Mouse (Mus musculus) embryonic facial prominence, embryonic 11.5 days (tissue): ENCODE data around the gene Abcf1. TPM values are rescaled to one million over a fixed set of nuclear protein-coding genes. Genes with fewer than 3 reads are reported as not detected.

ENCODE experiments used
- ATAC-seq: fragments of 200-750 bp; cut with Nextera tagmentation; replicated peaks from 2 replicates; pipeline ENCODE4 v1.8.0; 2017; ENCODE audit warnings: low read depth; ENCODE audit not compliant: insufficient number of reproducible peaks, low FRiP score, low TSS enrichment
- DNase-seq: peaks from one replicate; pipeline ENCODE4 v3.0.0-alpha.2; 2015; ENCODE audit warnings: low spot score
- H3K27ac ChIP-seq: fragments of 300-500 bp; sonication (generic); replicated peaks from 2 replicates; pipeline ENCODE4 v1.5.1; 2014; ENCODE audit warnings: mild to moderate bottlenecking, low read depth, low read length, control low read depth
- H3K27me3 ChIP-seq: fragments of 300-500 bp; sonication (generic); 2 replicates; pipeline ENCODE4 v1.6.1; 2014; ENCODE audit warnings: mild to moderate bottlenecking, low read length, moderate library complexity, mixed read lengths; ENCODE audit not compliant: control insufficient read depth, insufficient read depth
- H3K36me3 ChIP-seq: fragments of 300-500 bp; sonication (generic); replicated peaks from 2 replicates; pipeline ENCODE4 v1.6.1; 2014; ENCODE audit warnings: low read depth, mild to moderate bottlenecking, low read length, moderate library complexity, mixed read lengths; ENCODE audit not compliant: control insufficient read depth, insufficient read depth
- H3K4me1 ChIP-seq: fragments of 300-500 bp; sonication (generic); 2 replicates; pipeline ENCODE4 v1.6.1; 2014; ENCODE audit warnings: low read length, mixed read lengths; ENCODE audit not compliant: control insufficient read depth, insufficient read depth
- H3K4me2 ChIP-seq: fragments of 300-500 bp; sonication (generic); 2 replicates; pipeline ENCODE4 v1.6.1; 2014; ENCODE audit warnings: low read depth, mild to moderate bottlenecking, control low read depth, low read length, moderate library complexity
- H3K4me3 ChIP-seq: fragments of 300-500 bp; sonication (generic); 2 replicates; pipeline ENCODE4 v1.5.1; 2014; ENCODE audit warnings: low read depth, low read length, control low read depth
- H3K9ac ChIP-seq: fragments of 300-500 bp; sonication (generic); replicated peaks from 2 replicates; pipeline ENCODE4 v1.6.1; 2014; ENCODE audit warnings: mild to moderate bottlenecking, control low read depth, low read length
- H3K9me3 ChIP-seq: fragments of 300-500 bp; sonication (generic); replicated peaks from 2 replicates; pipeline ENCODE4 v1.6.1; 2016; ENCODE audit warnings: mild to moderate bottlenecking, low read length, inconsistent platforms, mixed read lengths; ENCODE audit not compliant: control insufficient read depth
- WGBS: fragments of 180-500 bp; shearing (Covaris S2); extraction: QIAGEN DNeasy Blood & Tissue Kit; methylation state at CpG from one replicate; pipeline ENCODE4 v1.1.7; 2014; 5-methylcytosine and 5-hydroxymethylcytosine counted together
- polyA plus RNA-seq: library from polyadenylated mRNA; unstranded; fragments of >200 nt; fragmentation: Nextera tagmentation; extraction: Ambion mirVana; gene quantifications from 2 replicates; pipeline ENCODE4 v1.2.1, GENCODE M21; 2014

The Abcf1 gene
- polyA plus RNA-seq, 1 experiment from 2014 or later, result 112 TPM

DNA sequence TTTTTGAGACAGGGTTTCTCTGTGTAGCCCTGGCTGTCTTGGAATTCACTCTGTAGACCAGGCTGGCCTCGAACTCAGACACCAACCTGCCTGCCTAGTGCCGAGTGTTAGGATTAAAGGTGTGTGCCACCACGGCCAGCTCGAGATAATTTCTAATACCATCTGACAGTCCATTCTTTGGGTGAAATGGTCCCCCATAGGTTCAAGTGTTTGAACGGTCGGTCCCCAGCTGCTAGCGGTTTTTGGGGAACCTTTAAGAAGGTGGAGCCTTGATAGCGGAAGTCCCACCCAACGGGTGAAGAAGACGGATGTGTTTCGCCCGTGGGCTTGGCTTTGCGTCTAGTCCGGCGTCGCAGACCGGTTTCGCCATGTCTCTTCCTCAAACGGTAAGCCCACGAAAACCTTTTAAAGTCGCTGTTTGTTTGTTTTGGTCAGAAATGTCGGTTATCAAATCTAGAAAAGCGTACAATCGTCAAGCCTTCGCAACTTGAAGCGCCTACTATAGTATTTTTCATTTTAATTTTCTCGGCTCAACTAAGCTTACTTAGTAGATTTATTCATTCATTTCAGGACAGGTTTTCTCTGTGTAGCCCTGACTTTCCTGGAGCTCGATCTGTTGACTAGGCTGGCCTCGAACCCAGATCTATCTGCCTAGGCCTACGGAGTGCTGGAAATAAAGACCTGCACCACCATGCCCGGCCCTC lies 24.8 kb upstream of the Abcf1 start:
- DNase-seq, result peak; percentile 89
- WGBS, result 3% methylated on average over 31 of the region's 31 CpGs
- Histone ChIP-seq H3K36me3 (no peaks in the 10 kb centered on the region), H3K9me3 (no peaks in the 10 kb centered on the region), H3K27ac (no peak overlapping the region), H3K4me1 (no peaks in the 10 kb centered on the region; the same call in 1 of the 2 replicates), H3K4me3 (peak overlapping the region; percentile 43), H3K9ac (peak overlapping the region; percentile 50), H3K4me2 (peak overlapping the region; percentile 76), H3K27me3 (no peaks in the 10 kb centered on the region)
- ATAC-seq, result peak; percentile 63

DNA sequence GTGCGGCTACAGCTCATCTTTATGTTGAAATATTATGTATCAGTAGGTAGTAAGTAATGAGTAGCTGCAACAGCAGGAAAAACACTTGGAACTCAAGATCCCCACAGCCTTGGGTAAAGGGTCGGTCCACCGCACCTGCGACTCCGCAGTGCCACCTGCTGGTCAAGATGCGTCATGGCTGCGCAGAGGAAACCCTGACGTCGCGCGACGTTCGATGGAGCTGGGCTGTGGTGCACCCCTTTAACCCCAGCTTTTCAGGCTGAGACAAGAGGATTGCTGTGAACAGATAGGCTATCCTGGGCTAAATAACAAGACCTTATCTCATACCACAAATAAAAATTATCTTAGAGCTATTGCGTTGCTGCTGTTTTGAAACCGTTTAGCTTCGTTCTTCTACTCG lies 24.1 kb upstream of the Abcf1 start:
- DNase-seq (peak; percentile 90), ATAC-seq (peak; percentile 41)
- no peaks in the 10 kb centered on the region for H3K9me3 ChIP-seq
- H3K4me3 ChIP-seq, result no peak overlapping the region
- 9% methylated on average over 17 of the region's 17 CpGs for whole genome bisulfite sequencing
- H3K9ac ChIP-seq, result no peak overlapping the region
- H3K4me1 ChIP-seq, result no peaks in the 10 kb centered on the region; the same call in 1 of the 2 replicates
- no peaks in the 10 kb centered on the region for H3K36me3 ChIP-seq
- H3K27ac ChIP-seq, result no peak overlapping the region
- no peaks in the 10 kb centered on the region for H3K27me3 ChIP-seq
- H3K4me2 ChIP-seq, result no peak overlapping the region

- Histone ChIP-seq H3K36me3 (no peaks in the 10 kb centered on the region; the same call in 1 of the 2 replicates), H3K27me3 (no peaks in the 10 kb centered on the region), H3K4me3 (no peak overlapping the region), H3K4me1 (no peaks in the 10 kb centered on the region), H3K4me2 (no peak overlapping the region), H3K9me3 (no peaks in the 10 kb centered on the region), H3K9ac (no peak overlapping the region), H3K27ac (no peak overlapping the region)
- WGBS, result 57% methylated on average over 10 of the region's 10 CpGs
- DNase-seq, result no peak
- no peak for ATAC-seq
Measured at GRCm38 (mm10) chr17:35991781-35992180, 22.2 kb upstream of the Abcf1 start.

GRCm38 (mm10) chr17:35981776-35982175 lies 12.2 kb upstream of the Abcf1 start:
- WGBS, result 88% methylated on average over 9 of the region's 9 CpGs
- Histone ChIP-seq H3K36me3 (peaks cover 4% of the 10 kb centered on the region; the same call in 1 of the 2 replicates), H3K27me3 (no peaks in the 10 kb centered on the region), H3K4me3 (no peak overlapping the region), H3K27ac (no peak overlapping the region), H3K9ac (no peak overlapping the region), H3K9me3 (no peaks in the 10 kb centered on the region), H3K4me2 (no peak overlapping the region), H3K4me1 (no peaks in the 10 kb centered on the region)
- no peak for DNase-seq
- ATAC-seq, result no peak

DNA sequence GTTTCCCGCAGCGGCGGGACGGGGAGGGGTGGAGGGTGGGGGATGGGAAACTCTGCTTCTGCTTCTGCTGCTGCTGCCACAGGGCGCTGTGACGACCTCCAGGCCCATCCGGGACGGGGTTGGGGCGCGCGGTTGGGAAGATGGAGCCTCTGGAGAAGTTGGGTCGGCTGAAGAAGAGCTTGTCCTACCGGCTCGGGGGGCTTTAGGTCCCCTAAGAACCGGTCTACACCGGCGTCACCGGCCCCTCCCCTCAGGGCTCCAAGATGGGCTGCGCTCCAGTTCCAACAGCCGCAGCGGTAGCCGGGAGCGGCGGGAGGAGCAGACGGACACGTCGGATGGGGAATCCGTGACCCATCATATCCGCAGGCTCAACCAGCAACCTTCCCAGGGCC lies 10.8 kb upstream of the Abcf1 start:
- Histone ChIP-seq H3K4me1 (no peaks in the 10 kb centered on the region), H3K27me3 (no peaks in the 10 kb centered on the region), H3K4me3 (peak overlapping the region; percentile 96), H3K9me3 (no peaks in the 10 kb centered on the region), H3K36me3 (peaks cover 4% of the 10 kb centered on the region; the same call in 1 of the 2 replicates), H3K4me2 (peak overlapping the region; percentile 90), H3K9ac (peak overlapping the region; percentile 84), H3K27ac (peak overlapping the region; percentile 81)
- ATAC-seq, result peak; percentile 20; the same call in 1 of the 2 replicates
- under 1% methylated on average over 24 of the region's 29 CpGs for WGBS
- DNase-seq, result peak; percentile 62

DNA sequence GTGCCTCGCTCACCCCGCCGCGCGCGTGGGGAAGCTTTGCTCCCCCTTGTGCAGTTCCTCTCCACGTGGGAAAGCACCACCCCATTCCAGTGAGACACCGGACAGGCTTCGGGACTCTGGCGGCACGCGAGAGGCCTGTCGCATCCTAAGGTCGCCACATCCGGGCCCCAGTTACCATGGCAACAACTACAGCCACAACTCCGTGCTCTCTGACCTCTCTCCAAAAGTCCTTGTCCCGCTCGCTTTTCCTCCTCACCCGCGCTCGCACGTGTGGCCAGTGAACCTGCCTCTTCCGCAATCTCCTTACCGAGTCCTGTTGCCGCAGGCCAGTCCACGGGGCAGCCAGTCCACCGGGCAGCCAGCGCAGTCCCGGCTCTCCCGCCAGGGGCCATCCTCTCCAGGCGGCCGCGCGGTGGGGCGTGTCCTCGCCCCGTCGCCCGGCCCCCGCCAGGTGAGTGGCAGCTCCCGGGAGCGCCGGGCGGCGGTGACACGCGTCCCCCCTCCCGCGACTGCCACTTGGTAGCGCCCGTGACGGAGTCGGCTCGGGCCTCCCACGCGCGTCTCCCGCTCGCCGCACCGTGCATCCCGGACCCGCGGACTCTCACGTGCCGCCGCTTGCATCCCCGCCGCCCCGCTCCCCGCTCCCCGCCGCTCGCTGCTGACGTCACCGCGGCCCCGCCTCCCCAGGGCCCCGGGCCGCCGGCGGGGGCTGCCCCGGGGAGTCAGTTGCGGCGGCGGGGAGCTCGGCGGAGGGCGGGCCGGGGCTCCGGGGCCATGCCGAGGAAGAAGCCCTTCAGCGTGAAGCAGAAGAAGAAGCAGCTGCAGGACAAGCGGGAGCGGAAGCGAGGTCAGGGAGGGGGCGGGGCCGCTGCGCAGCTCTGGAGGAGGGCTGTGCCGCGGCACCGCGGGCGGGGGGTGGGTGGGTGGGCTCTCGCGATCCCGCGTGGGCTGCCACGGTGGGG lies 10.1 kb upstream of the Abcf1 start, which contains the start of the genes Gnl1 and Prr3:
TSS of gene Gnl1 (plus strand) at position 451 of the 962 bp plus-strand sequence.
TSS of gene Prr3 (minus strand) at position 836 of the 962 bp plus-strand sequence.
- peaks cover 4% of the 10 kb centered on the region; the same call in 1 of the 2 replicates for H3K36me3 ChIP-seq
- peak within 1 kb of the TSS; percentile 81 for H3K27ac ChIP-seq
- DNase-seq, result peak; percentile 92

GRCm38 (mm10) chr17:35978811-35979400 lies 9.3 kb upstream of the Abcf1 start:
- Histone ChIP-seq H3K4me2 (peak overlapping the region; percentile 90), H3K4me1 (no peaks in the 10 kb centered on the region), H3K27me3 (no peaks in the 10 kb centered on the region), H3K36me3 (peaks cover 6% of the 10 kb centered on the region; the same call in 1 of the 2 replicates), H3K9ac (peak overlapping the region; percentile 84), H3K9me3 (no peaks in the 10 kb centered on the region), H3K4me3 (peak overlapping the region; percentile 96), H3K27ac (peak overlapping the region; percentile 81)
- ATAC-seq, result peak; percentile 82
- WGBS, result under 1% methylated on average over 41 of the region's 41 CpGs
- peak; percentile 92 for DNase-seq

More for the DNA sequence above, 10.1 kb upstream of the Abcf1 start, which contains the start of the genes Gnl1 and Prr3:
- peak; percentile 81 for ATAC-seq
- H3K9ac ChIP-seq, result peak within 1 kb of the TSS; percentile 84
- H3K27me3 ChIP-seq, result no peaks in the 10 kb centered on the region
- no peaks in the 10 kb centered on the region for H3K9me3 ChIP-seq
- H3K4me1 ChIP-seq, result no peaks in the 10 kb centered on the region
- peak within 1 kb of the TSS; percentile 90 for H3K4me2 ChIP-seq
- WGBS, result under 1% methylated on average over 86 of the region's 109 CpGs
- H3K4me3 ChIP-seq, result peak within 1 kb of the TSS; percentile 96
